Mouse (Mus musculus) adipocyte (in vitro differentiated cells): ENCODE data around the gene Dhx40.
"Not testable (repeated sequence)": the region's sequence is repeated elsewhere in the genome, so short reads cannot be mapped to it uniquely, and the experiment has no call there.

ENCODE experiments used
- DNase-seq: peaks from one replicate; pipeline ENCODE4 v3.0.0-alpha.2; 2016; ENCODE audit warnings: low spot score

Gene Dhx40

DNA sequence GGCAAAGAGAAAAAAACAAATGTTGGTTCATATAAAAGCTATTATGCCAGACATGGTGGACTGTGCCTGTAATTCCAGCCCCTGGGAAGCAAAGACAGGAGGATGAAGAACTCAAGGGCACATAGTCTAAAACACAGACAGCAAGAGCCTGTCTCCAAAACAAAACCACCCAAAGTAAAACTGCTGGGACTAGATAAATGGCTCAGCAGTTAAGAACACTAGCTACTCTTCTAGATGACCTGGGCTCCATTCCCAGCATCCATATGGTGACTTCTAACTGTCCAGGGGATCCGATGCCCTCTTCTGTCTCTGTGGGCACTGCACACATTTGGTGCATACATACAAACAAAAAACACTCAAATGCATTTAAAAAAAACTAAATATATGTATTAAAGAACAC is 56.5 kb downstream of the Dhx40 start:
- no peak for DNase-seq

DNA sequence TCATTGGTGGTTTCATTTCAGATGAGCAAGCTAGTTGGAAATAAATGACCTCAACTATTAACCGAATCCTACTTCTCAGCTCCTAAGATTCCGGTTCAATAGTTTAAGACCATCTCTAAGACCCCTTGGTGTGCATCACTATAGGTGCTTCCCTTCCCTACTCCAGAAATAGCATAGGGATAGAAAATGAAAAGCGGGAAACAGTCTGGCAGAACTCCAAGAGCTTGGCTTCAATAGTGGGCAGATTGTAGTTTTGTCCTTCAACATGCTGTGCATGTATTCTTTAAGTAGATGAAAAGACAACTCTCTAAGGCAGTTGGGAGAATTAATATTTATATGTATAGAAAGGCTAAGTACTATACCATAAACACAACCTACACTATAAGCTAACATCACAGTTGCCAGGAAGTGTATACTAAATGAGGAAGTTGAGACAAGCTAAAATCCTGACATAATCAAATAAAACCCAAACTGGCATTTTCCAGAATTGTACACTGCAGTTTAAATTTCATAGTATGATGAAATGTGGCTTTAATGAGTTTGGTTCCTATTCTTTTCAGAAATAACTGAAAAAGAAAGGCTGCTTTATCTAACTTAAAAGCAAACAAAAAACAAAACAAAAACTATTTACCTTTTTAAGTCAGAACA is 57.6 kb downstream of the Dhx40 start:
- DNase-seq: no peak

DNA sequence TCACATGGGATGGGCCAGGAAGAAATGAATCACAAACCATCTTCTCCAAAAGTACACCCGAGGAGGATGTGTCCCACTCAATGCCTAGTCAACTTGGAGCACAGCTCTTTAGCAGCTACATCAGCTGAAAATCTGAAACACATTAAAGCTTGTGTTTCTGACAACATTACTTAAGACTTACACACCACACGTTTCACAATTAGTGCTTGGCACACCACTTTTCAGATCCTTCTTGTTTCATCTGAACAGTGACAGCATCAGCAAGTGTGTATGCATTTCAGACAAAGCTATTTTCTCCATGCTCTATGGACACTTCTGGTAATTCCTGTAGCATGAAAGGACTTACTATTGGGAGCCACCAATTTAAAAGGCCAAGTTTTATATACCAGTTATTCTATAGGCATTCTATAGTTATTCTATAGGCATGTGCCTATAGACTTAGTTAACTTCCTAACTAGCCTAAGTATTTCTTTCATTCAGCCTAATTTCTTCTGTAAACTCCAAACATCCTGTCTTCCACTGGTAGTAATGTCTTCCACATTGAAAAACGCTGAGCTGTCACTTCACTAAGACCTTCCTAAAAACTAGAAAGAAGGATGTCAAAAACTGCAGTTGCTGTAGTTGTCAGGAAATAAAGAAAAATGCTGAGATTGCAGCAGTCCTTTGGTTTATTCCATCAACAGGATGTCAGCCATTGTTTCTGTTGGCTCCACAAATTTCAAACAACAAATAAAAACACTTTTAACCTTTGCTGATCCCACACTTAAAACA is 61.7 kb downstream of the Dhx40 start:
- DNase-seq: no peak

DNA sequence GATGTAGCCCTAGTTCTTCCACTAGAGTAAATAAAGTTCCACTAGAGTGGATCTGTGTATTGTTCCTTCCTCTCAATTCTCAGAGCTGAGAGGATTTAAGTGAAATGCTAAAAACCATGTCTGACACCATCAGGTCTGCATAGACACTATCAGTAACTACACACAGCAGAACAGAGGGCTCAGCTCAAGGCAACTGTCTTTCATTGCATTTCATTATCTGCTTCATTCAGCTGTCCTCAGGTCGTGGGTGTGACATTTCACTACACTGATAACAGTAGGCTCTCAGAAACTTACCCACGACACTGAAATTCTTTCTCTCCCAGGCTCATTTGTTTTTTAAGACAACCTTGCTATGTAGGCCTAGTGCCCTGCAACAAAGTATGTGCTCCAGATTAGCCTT is 64.9 kb downstream of the Dhx40 start:
- DNase-seq: no peak

DNA sequence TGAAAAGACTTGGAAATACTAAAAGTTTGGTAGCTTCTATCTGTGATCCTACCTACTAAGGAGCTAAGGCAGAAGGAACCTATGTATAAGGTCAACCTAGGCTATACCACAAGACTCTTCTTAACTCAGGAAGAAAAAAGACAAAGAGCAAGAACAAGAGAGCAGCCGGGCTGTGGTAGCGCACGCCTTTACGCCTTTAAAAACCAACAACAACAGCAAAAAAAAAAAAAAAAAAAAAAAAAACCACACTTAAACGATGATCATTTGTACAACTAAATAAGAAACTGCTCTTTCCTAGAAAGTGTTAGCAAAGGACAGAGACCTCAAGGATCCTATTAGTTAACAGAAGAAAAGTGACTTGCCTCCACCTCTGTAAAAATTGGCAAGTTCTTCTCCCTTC is 66.0 kb downstream of the Dhx40 start:
- no peak for DNase-seq

DNA sequence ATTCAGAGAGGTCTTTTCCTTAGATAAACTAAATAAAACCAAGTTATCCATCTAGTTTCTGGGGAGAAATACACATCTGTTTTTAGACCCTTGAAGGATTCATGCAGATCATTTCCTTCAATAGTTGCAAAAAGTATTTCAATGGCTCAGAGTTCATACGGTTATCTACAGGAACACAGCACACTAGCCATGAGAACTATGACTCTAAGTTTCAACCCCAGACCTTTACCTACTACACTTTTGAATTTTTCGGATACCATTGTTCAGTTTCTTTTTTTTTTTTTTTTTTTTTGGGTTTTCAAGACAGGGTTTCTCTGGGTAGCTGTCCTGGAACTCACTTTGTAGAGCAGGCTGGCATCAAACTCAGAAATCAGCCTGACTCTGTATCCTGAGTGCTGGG is 68.1 kb downstream of the Dhx40 start:
- no peak for DNase-seq

DNA sequence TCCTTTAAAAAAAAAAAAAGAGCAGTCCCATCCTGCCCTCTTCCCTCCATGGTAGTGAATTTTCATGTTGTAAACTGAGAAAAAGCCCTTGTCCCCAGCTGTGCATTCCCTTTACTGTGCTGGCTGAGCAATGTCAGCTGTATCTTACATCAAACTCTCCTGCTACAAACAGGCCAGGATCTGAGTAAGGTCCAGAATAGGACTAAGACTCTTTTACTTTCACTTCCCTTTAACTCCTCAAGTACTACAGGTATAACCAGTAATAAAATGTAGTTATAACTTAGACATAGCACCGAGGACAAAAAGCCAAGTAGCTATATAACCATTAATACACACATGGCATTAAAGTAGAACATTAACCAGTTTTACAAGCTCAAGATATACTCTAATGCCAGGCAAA is 68.6 kb downstream of the Dhx40 start:
- no peak for DNase-seq

DNA sequence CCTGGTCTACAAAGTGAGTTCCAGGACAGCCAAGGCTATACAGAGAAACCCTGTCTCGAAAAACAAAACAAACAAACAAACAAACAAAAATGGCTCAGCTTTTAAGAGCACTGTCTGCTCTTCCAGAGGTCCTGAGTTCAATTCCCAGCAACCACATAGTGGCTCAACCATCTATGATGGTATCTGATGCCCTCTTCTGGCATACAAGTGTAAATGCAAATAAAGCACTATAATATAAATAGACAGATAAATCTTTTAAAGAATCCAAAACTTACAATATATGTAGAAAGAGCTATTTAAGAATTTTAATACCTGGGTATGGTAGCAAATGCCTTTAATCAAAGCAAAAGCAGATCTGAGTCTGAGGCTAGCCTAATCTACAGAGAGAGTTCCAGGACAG is 69.2 kb downstream of the Dhx40 start:
- DNase-seq: not testable (repeated sequence)

DNA sequence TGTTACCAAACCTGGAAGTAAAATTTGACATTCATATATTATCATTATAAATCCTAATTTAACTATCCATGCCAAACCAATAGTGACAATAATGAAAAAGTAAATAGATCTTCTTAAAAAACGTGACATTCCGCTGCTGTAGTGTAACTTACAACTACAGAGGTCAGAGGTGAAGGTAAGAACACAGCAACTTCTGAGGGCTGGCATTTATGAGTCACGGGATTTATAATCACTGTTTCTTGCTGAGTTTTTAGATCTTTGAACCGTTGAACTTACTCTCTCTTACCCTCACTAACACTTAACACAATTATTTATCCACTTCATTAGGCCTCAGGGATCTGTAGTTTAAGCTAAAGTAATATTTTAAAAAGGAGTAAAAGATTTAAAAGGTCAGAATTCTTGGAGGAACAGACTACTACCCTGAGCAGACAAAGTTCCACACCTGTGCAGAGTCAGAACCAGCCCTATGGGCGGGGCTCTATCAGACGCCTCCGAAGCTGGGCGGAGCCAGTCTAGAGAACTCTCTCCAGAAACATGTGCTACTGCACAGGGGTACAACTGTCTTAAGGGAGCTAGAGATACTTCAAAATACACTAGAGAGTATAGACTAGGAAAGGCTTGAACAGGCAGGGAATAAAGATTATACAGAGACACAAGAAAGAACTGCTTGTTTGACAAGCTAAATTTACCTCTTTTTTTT is 70.1 kb downstream of the Dhx40 start:
- DNase-seq: no peak

DNA sequence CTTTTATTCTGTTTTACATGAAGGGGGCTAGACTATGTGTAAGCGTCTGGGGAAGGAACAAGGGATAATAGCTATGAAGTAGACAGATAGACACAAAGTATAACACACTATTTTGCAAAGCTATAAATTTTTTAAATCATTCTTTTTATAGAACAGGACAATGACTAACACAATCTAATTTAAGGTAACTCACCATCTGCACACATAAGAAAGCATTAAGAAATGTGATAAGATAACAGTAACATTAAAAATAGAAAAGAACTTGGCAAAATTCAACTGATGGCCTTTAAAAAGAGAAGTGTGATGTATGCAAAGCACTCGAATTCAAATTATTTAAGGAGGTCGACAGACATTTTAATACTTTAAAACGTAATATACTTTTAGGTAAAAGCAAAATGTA is 72.6 kb downstream of the Dhx40 start:
- DNase-seq: no peak

DNA sequence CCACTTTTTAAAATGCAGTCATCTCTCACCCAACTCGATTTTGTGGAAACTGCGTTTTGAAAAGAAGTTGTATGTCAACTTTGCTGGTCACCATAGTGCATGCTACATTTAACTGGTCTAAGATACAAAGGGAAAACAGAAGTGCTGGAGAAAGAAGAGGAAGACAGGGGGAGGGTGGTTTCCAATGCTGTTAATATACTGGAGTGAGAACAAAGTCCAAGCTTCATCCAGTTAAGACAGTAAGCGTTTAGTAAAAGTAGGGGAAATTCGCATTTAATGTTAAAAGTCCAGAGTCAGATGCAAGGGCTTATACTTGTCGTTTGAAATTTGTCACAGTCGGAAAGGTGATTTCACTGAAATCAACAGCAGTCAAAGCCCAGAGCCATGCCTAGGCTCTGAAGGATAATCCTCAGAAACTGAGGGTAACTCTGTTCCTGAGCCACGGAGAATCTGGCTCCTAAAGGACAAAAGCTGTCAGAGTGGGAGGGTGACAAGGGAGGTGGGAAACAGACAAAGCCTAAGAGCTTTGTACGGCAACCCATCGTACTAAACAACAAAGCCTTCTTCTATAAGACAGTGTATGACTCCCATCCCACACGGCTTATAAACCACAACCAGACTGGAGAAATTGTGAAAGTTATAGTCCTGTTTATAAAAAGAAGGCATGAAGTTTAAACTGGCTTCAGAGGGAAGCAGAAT is 73.2 kb downstream of the Dhx40 start:
- no peak for DNase-seq

DNA sequence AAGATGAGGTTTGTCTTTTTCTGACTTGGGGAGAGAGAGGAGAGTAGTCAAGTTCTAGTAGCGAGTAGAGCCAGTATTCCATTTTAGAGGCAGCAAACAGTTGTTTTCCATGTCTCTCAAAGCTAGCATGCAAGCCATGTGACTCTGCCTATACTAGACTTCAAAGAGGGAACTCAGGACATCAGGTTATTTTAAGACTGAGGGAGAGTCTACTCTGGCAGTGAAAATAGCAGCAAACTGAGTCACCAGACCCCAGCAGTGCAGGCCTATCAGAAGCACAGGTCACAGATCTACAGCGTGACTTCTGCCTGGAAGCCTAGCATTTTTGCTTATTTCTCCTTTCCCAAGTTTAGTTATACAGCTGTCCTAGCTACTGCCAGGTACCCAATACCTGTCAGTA is 76.1 kb downstream of the Dhx40 start:
- DNase-seq: no peak

DNA sequence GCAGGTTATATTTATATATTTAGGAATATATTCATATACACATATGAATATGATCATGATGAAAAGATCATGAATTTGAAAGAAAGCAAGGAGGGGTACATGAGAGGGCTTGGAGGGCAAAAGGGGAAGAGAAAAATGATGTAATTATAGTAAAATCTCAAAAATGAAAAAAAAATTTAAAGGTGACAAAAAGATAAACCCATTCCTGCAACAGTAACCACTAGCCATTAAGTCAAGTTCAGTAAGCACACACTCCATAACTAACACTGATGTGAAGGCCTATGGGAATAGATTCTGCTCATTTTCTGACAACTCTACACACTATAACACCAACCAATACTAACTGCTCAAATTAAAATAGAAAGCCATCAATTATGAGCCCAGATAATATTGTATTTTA is 81.9 kb downstream of the Dhx40 start:
- no peak for DNase-seq

DNA sequence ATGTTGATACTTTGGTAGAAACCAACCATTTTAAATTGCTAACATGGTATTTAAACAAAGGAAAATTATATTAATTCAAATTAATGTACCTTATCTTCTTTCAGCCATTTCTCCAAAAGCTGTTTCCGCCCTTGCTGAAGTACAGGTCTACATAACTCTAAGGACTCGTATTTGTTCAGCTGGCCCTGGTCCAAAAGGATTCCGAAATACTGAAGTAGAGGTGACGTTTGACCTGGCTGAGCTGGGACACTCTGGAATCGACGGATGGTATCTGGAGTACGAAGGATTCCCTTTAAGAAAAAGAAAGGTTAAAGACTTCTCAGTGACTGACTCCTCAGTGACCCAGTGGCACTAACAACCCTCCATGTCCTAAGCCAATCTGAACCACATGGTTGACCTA is 82.6 kb downstream of the Dhx40 start:
- DNase-seq: no peak

DNA sequence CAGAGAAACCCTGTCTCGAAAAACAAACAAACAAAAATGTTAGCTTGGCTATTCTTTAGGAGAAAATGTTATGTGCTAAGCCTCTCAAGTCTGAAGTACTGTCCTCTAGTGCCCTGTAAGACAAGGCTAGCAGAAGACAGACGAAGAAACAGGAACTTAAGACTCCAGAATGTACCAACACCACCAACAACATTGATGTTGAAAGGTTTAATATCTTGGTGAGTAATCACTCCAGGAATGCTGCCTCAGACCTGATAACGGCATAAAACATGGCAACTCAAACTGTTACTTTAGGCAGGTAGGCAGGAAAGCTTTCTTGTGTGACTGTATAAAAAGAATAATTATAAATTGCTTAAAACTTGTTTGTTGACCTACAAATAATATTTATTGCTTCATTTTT is 83.5 kb downstream of the Dhx40 start:
- no peak for DNase-seq

DNA sequence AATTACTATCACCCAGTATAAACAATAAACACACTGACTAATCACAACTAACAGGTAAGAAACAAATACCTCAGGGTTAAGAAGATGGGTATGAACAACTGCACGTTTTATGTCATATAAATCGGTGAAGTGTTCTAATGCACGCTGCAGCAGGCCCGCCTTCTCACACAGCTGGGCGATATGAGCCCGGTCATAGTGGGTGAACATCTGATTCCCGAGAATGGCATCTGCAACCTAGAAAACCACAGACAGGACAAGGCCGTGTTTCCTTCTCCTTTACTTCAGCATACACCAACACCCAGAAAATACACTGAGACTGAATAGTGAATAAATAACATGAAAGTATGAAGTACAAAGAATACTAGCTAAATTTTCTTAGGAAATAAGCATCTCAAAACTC is 88.2 kb downstream of the Dhx40 start:
- no peak for DNase-seq
